Mouse (Mus musculus) myocyte (in vitro differentiated cells): ENCODE results near the gene Hba-a1. TPM values are rescaled to one million over a fixed set of nuclear protein-coding genes. Genes with fewer than 3 reads are reported as not detected.

Source experiments
- H3K27me3 ChIP-seq: one replicate; pipeline ENCODE4 v1.6.1; 2011; ENCODE audit not compliant: control insufficient read depth, insufficient read depth, insufficient read length
- H3K36me3 ChIP-seq: one replicate; pipeline ENCODE4 v1.6.1; 2011; ENCODE audit not compliant: control insufficient read depth, insufficient read depth
- H3K4me2 ChIP-seq: one replicate; pipeline ENCODE4 v1.6.1; 2011; ENCODE audit warnings: low read depth, control low read depth
- H3K4me3 ChIP-seq: one replicate; pipeline ENCODE4 v1.5.1; 2011; ENCODE audit warnings: mild to moderate bottlenecking, control low read depth, moderate library complexity
- H3K79me2 ChIP-seq: one replicate; pipeline ENCODE4 v1.6.1; 2011; ENCODE audit not compliant: control insufficient read depth, insufficient read depth
- H3ac ChIP-seq: one replicate; pipeline ENCODE4 v1.6.1; 2011; ENCODE audit not compliant: control insufficient read depth, insufficient read length
- CEBPB ChIP-seq: IDR thresholded peaks from 2 replicates; pipeline ENCODE4 v1.6.1; 2011; ENCODE audit warnings: mild to moderate bottlenecking, moderate library complexity; ENCODE audit not compliant: poor library complexity, insufficient read depth, severe bottlenecking
- E2F4 ChIP-seq: IDR thresholded peaks from one replicate; pipeline ENCODE4 v1.6.1; 2011; ENCODE audit warnings: mild to moderate bottlenecking, control low read depth, moderate library complexity; ENCODE audit not compliant: insufficient read depth
- MAX ChIP-seq: IDR thresholded peaks from one replicate; pipeline ENCODE4 v1.6.1; 2011; ENCODE audit warnings: low read depth, mild to moderate bottlenecking, control low read depth
- MYOD1 ChIP-seq, 3 experiments: IDR thresholded peaks; one replicate each; pipeline ENCODE4 v1.6.1; 2011; ENCODE audit warnings: control low read depth in 2 of 3, low read depth in 2 of 3, mild to moderate bottlenecking in 2 of 3, moderate library complexity in 1 of 3; ENCODE audit not compliant: insufficient read length in 2 of 3, control insufficient read depth in 1 of 3
- MYOG ChIP-seq, 3 experiments: IDR thresholded peaks; one replicate each; pipeline ENCODE4 v1.6.1; 2011; ENCODE audit warnings: control low read depth in 2 of 3, low read depth in 2 of 3, mild to moderate bottlenecking in 2 of 3; ENCODE audit not compliant: insufficient read length in 2 of 3, control insufficient read depth in 1 of 3, insufficient read depth in 1 of 3
- POLR2A ChIP-seq: IDR thresholded peaks from one replicate; pipeline ENCODE4 v1.6.1; 2011; ENCODE audit warnings: low read depth, mild to moderate bottlenecking, control low read depth, moderate library complexity; ENCODE audit not compliant: insufficient read length
- POLR2AphosphoS2 ChIP-seq: IDR thresholded peaks from one replicate; pipeline ENCODE4 v1.6.1; 2011; ENCODE audit warnings: low read depth, control low read depth; ENCODE audit not compliant: insufficient read length
- REST ChIP-seq: IDR thresholded peaks from one replicate; pipeline ENCODE4 v1.6.1; 2011; ENCODE audit warnings: mild to moderate bottlenecking, control low read depth, moderate library complexity; ENCODE audit not compliant: insufficient read depth, insufficient read length
- SRF ChIP-seq: IDR thresholded peaks from one replicate; pipeline ENCODE4 v1.6.1; 2011; ENCODE audit warnings: low read depth; ENCODE audit not compliant: control insufficient read depth, insufficient read length
- TCF12 ChIP-seq: IDR thresholded peaks from one replicate; pipeline ENCODE4 v1.6.1; 2011; ENCODE audit warnings: mild to moderate bottlenecking, control low read depth; ENCODE audit not compliant: poor library complexity, insufficient read depth, severe bottlenecking
- TCF3 ChIP-seq: IDR thresholded peaks from one replicate; pipeline ENCODE4 v1.6.1; 2011; ENCODE audit warnings: low read depth, control low read depth; ENCODE audit not compliant: insufficient read length
- USF1 ChIP-seq: IDR thresholded peaks from one replicate; pipeline ENCODE4 v1.6.1; 2011; ENCODE audit warnings: low read depth, mild to moderate bottlenecking, control low read depth, moderate library complexity
- polyA plus RNA-seq: library from polyadenylated mRNA; unstranded; fragments of >200 nt; fragmentation: generic; extraction: Trizol; gene quantifications from one replicate; pipeline ENCODE4 v1.2.1, GENCODE M21; 2012; ENCODE audit warnings: missing spikeins

The Hba-a1 gene
- polyA plus RNA-seq, 1 experiment: 12.3 TPM

DNA sequence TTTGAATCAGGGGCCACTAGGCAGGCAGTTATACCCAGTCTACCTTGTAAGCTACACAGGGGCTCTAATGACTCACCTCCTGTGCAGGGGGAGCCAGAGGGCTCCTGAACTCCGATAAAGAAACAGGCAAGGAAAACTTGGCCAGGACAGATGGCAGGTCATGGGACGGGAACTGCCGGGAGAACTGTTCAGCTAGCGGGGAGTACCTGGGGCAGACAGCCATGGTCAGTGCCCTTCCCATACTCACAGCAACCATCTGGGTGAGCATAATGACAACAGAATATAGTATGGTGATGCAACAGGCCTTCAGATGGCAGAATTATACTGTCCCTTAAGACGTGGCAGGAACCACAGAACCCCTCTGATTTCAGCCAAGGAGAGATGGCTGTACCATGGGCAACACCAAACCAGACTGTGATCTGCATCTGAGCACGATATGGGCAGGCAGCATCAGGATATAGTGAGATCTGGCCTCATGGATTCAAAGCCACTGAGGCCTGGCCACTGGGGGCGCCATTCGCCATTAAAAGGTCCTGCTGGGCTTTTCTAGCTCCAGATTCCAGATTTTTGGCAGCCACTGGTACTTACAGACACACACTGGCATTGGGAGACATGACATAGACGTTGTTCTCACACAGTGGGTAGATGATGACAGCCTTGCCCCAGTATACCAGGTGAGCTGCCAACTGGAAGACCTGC, 46.5 kb upstream of the Hba-a1 start:
- peaks cover 36% of the 10 kb centered on the region for H3K36me3 ChIP-seq
- H3ac ChIP-seq: no peak overlapping the region
- no peak overlapping the region for H3K4me2 ChIP-seq
- H3K79me2 ChIP-seq: no peaks in the 10 kb centered on the region
- no peak overlapping the region for H3K4me3 ChIP-seq
- TF ChIP-seq MAX: no peak
- TF ChIP-seq REST: no peak
- no peak for TF ChIP-seq TCF12
- no peak for TF ChIP-seq CEBPB
- no peak for TF ChIP-seq MYOG (IDR thresholded peaks at IDR 0.05; ENCODE audit: control insufficient read depth in 1 of 3, insufficient read depth in 1 of 3, insufficient read length in 2 of 3, low read depth in 2 of 3)
- TF ChIP-seq SRF: no peak
- no peak for TF ChIP-seq E2F4
- no peak for TF ChIP-seq TCF3
- no peak for TF ChIP-seq USF1
- no peak for TF ChIP-seq MYOD1 (IDR thresholded peaks at IDR 0.05; ENCODE audit: control insufficient read depth in 1 of 3, insufficient read length in 2 of 3, low read depth in 2 of 3)
- H3K27me3 ChIP-seq: no peaks in the 10 kb centered on the region

DNA sequence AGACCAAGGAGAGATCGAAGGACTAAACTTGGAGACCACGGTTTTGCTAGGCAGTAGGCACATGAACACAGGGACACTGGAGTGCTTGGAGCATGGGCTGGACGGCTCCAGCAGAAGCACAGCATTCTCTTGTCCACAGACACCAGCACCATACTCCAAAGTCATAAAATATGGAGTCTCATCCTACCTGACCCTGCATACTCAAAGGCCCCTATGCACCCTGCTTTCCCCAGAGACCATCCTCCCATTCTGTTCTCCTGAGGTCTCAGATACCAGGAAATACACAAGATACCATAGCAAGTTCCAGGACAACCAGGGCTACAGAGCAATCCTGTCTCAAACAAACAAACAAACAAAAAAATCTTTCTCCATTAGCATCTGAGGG, 45.9 kb upstream of the Hba-a1 start:
- Histone ChIP-seq H3K36me3 (peaks cover 31% of the 10 kb centered on the region), H3ac (no peak overlapping the region), H3K27me3 (no peaks in the 10 kb centered on the region), H3K4me2 (no peak overlapping the region), H3K79me2 (no peaks in the 10 kb centered on the region), H3K4me3 (no peak overlapping the region)
- no peak for TF ChIP-seq MAX
- TF ChIP-seq POLR2AphosphoS2: no peak
- no peak for TF ChIP-seq CEBPB
- no peak for TF ChIP-seq POLR2A
- no peak for TF ChIP-seq TCF12
- TF ChIP-seq SRF: no peak
- no peak for TF ChIP-seq E2F4
- no peak for TF ChIP-seq USF1
- no peak for TF ChIP-seq MYOD1 (IDR thresholded peaks at IDR 0.05; ENCODE audit: control insufficient read depth in 1 of 3, insufficient read length in 2 of 3, low read depth in 2 of 3)
- no peak for TF ChIP-seq TCF3
- TF ChIP-seq MYOG (IDR thresholded peaks at IDR 0.05; ENCODE audit: control insufficient read depth in 1 of 3, insufficient read depth in 1 of 3, insufficient read length in 2 of 3, low read depth in 2 of 3): no peak

DNA sequence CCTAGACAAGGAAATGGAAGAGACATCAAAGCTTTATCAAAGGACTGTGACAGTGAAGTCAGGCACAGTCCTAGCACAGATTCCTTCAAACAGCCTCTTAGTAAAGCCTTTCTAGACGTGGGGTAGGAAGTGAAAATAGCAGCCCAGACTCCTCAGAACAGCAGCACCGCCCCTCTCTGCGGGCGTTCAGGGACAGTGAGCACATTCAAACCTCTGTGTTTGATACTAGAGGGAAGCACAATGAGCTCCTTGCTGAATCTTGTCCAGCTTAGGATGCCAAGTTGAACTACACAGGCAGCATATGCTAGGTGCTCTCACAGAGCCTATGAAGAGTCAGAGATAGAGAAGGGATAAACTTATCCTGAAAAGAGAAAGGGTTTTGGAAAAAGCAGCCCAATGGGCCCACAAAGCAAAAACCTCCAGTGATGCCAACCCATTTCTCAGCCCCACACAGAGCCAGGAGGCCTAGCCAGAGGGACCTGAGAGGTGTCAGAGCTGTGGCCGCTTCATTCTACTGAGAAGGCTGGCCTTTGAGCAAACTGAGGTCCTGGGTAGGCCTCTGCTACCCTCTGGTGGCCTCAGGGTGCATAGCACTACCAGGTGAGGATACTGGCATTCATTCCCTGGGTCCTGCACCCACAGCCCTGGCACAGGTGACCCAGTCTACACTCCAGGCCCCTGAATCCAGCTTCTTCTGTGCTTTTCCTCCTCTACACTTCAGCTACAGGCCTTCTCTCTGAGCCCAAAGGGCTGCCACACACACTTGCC, 45.0 kb upstream of the Hba-a1 start:
- Histone ChIP-seq H3K4me2 (no peak overlapping the region), H3K27me3 (no peaks in the 10 kb centered on the region), H3K79me2 (no peaks in the 10 kb centered on the region), H3K36me3 (peaks cover 24% of the 10 kb centered on the region), H3K4me3 (no peak overlapping the region), H3ac (no peak overlapping the region)
- no peak for TF ChIP-seq MYOG (IDR thresholded peaks at IDR 0.05; ENCODE audit: control insufficient read depth in 1 of 3, insufficient read depth in 1 of 3, insufficient read length in 2 of 3, low read depth in 2 of 3)
- no peak for TF ChIP-seq TCF3
- no peak for TF ChIP-seq MAX
- TF ChIP-seq POLR2A: no peak
- TF ChIP-seq USF1: no peak
- TF ChIP-seq SRF: no peak
- no peak for TF ChIP-seq MYOD1 (IDR thresholded peaks at IDR 0.05; ENCODE audit: control insufficient read depth in 1 of 3, insufficient read length in 2 of 3, low read depth in 2 of 3)
- no peak for TF ChIP-seq CEBPB
- no peak for TF ChIP-seq POLR2AphosphoS2
- TF ChIP-seq REST: no peak
- TF ChIP-seq E2F4: no peak
- no peak for TF ChIP-seq TCF12

DNA sequence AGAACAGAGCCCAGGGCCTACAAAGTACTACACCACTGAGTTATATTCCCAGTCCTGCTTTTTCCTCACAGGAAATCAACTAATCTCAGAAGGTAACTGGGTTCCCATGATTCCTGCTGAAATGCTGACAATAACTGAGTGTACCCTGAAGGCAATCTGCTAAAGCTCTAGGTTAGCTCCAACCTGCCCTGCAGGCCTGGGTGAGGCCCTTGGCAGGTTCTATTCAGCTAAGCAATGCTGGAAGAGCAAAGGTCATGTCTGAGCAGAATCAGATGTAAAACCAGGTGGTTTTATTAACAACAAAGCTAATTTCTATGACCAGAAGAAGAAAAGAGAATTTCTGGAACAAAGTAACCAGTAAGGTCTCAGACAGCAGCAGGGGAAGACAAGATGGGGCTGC, 41.9 kb upstream of the Hba-a1 start:
- no peak for TF ChIP-seq E2F4
- no peak for TF ChIP-seq TCF12
- no peak for TF ChIP-seq MYOG (IDR thresholded peaks at IDR 0.05; ENCODE audit: control insufficient read depth in 1 of 3, insufficient read depth in 1 of 3, insufficient read length in 2 of 3, low read depth in 2 of 3)
- TF ChIP-seq USF1: no peak
- TF ChIP-seq SRF: no peak
- TF ChIP-seq REST: no peak
- TF ChIP-seq TCF3: no peak
- TF ChIP-seq POLR2AphosphoS2: no peak
- TF ChIP-seq MYOD1 (IDR thresholded peaks at IDR 0.05; ENCODE audit: control insufficient read depth in 1 of 3, insufficient read length in 2 of 3, low read depth in 2 of 3): no peak
- no peak for TF ChIP-seq MAX
- TF ChIP-seq CEBPB: no peak
- no peak for TF ChIP-seq POLR2A
- Histone ChIP-seq H3ac (no peak overlapping the region), H3K79me2 (no peaks in the 10 kb centered on the region), H3K4me2 (no peak overlapping the region), H3K36me3 (peaks cover 29% of the 10 kb centered on the region), H3K27me3 (no peaks in the 10 kb centered on the region), H3K4me3 (no peak overlapping the region)
